Mouse (Mus musculus) limb, embryonic 11.5 days (tissue): ENCODE data around the gene Abcc5. TPM values are rescaled to one million over a fixed set of nuclear protein-coding genes. Genes with fewer than 3 reads are reported as not detected.

Experiments used
- ATAC-seq: fragments of 200-750 bp; cut with Nextera tagmentation; 2 replicates; pipeline ENCODE4 v1.8.0; 2017; ENCODE audit warnings: low read depth; ENCODE audit not compliant: insufficient number of reproducible peaks, low FRiP score, low TSS enrichment
- DNase-seq: peaks from one replicate; pipeline ENCODE4 v3.0.0-alpha.2; 2015; ENCODE audit warnings: low spot score
- H3K27ac ChIP-seq: fragments of 300-500 bp; sonication (generic); replicated peaks from 2 replicates; pipeline ENCODE4 v1.5.1; 2014; ENCODE audit warnings: low read depth, mild to moderate bottlenecking, low read length
- H3K27me3 ChIP-seq: fragments of 300-500 bp; sonication (generic); 2 replicates; pipeline ENCODE4 v1.6.1; 2014; ENCODE audit warnings: mild to moderate bottlenecking, low read length, mixed read lengths; ENCODE audit not compliant: control insufficient read depth, insufficient read depth
- H3K36me3 ChIP-seq: fragments of 300-500 bp; sonication (generic); 2 replicates; pipeline ENCODE4 v1.6.1; 2014; ENCODE audit warnings: mild to moderate bottlenecking, low read length, moderate library complexity, mixed read lengths; ENCODE audit not compliant: control insufficient read depth, insufficient read depth
- H3K4me1 ChIP-seq: fragments of 300-500 bp; sonication (generic); 2 replicates; pipeline ENCODE4 v1.6.1; 2014; ENCODE audit warnings: low read length, mixed read lengths; ENCODE audit not compliant: control insufficient read depth, insufficient read depth
- H3K4me2 ChIP-seq: fragments of 300-500 bp; sonication (generic); 2 replicates; pipeline ENCODE4 v1.6.1; 2014; ENCODE audit warnings: low read depth, mild to moderate bottlenecking, moderate library complexity; ENCODE audit not compliant: severe bottlenecking
- H3K4me3 ChIP-seq: fragments of 300-500 bp; sonication (generic); 2 replicates; pipeline ENCODE4 v1.5.1; 2014; ENCODE audit warnings: low read depth, low read length
- H3K9ac ChIP-seq: fragments of 300-500 bp; sonication (generic); 2 replicates; pipeline ENCODE4 v1.6.1; 2014; ENCODE audit warnings: mild to moderate bottlenecking, low read length
- H3K9me3 ChIP-seq: fragments of 300-500 bp; sonication (generic); 2 replicates; pipeline ENCODE4 v1.6.1; 2016; ENCODE audit warnings: low read length; ENCODE audit not compliant: control insufficient read depth
- WGBS: fragments of 180-500 bp; shearing (Covaris S2); extraction: QIAGEN DNeasy Blood & Tissue Kit; methylation state at CpG from one replicate; pipeline ENCODE4 v1.1.7; 2014; 5-methylcytosine and 5-hydroxymethylcytosine counted together
- polyA plus RNA-seq: library from polyadenylated mRNA; unstranded; fragments of >200 nt; fragmentation: Nextera tagmentation; extraction: Ambion mirVana; gene quantifications from 2 replicates; pipeline ENCODE4 v1.2.1, GENCODE M21; 2014

The Abcc5 gene
- polyA plus RNA-seq, 1 experiment from 2014 or later = 46.1 TPM

- WGBS = 89% methylated on average over 3 of the region's 3 CpGs
- H3K9ac ChIP-seq = no peak overlapping the region
- ATAC-seq (no peak), DNase-seq (no peak)
- no peaks in the 10 kb centered on the region for H3K9me3 ChIP-seq
- H3K4me3 ChIP-seq = no peak overlapping the region
- H3K4me2 ChIP-seq = no peak overlapping the region
- no peaks in the 10 kb centered on the region for H3K4me1 ChIP-seq
- no peaks in the 10 kb centered on the region for H3K36me3 ChIP-seq
- no peak overlapping the region for H3K27ac ChIP-seq
- no peaks in the 10 kb centered on the region for H3K27me3 ChIP-seq
Measured at GRCm38 (mm10) chr16:20436281-20436680, 10.1 kb upstream of the Abcc5 start.

GRCm38 (mm10) chr16:20429328-20429727 is 3.1 kb upstream of the Abcc5 start:
- no peak overlapping the region for H3K9ac ChIP-seq
- H3K4me2 ChIP-seq = no peak overlapping the region
- H3K27ac ChIP-seq = no peak overlapping the region
- 91% methylated on average over 5 of the region's 5 CpGs for WGBS
- DNase-seq (no peak), ATAC-seq (no peak)
- no peaks in the 10 kb centered on the region for H3K9me3 ChIP-seq
- no peaks in the 10 kb centered on the region for H3K27me3 ChIP-seq
- H3K4me3 ChIP-seq = no peak overlapping the region
- no peaks in the 10 kb centered on the region for H3K36me3 ChIP-seq
- peaks cover 5% of the 10 kb centered on the region; the same call in 1 of the 2 replicates for H3K4me1 ChIP-seq

- Histone ChIP-seq H3K4me2 (no peak overlapping the region), H3K4me3 (no peak overlapping the region), H3K9me3 (no peaks in the 10 kb centered on the region), H3K4me1 (peaks cover 5% of the 10 kb centered on the region; the same call in 1 of the 2 replicates), H3K27ac (no peak overlapping the region), H3K27me3 (no peaks in the 10 kb centered on the region), H3K36me3 (no peaks in the 10 kb centered on the region), H3K9ac (no peak overlapping the region)
- no peak for ATAC-seq
- no peak for DNase-seq
- WGBS = 68% methylated on average over 4 of the region's 4 CpGs
Measured at GRCm38 (mm10) chr16:20427566-20427965, 1.4 kb upstream of the Abcc5 start.

- peak overlapping the region; percentile 80 for H3K4me3 ChIP-seq
- H3K9me3 ChIP-seq = no peaks in the 10 kb centered on the region
- H3K27ac ChIP-seq = no peak overlapping the region
- peak overlapping the region; percentile 73 for H3K9ac ChIP-seq
- no peak for ATAC-seq
- WGBS = 56% methylated on average over 10 of the region's 10 CpGs
- H3K4me2 ChIP-seq = peak overlapping the region; percentile 74
- no peaks in the 10 kb centered on the region for H3K27me3 ChIP-seq
- no peak for DNase-seq
- peaks cover 5% of the 10 kb centered on the region; the same call in 1 of the 2 replicates for H3K4me1 ChIP-seq
- H3K36me3 ChIP-seq = peaks cover 4% of the 10 kb centered on the region; the same call in 1 of the 2 replicates
Measured at GRCm38 (mm10) chr16:20424719-20425650, 1.2 kb downstream of the Abcc5 start.

- ATAC-seq = no peak
- Histone ChIP-seq H3K4me2 (no peak overlapping the region), H3K9ac (no peak overlapping the region), H3K4me1 (peaks cover 5% of the 10 kb centered on the region; the same call in 1 of the 2 replicates), H3K27ac (no peak overlapping the region), H3K27me3 (no peaks in the 10 kb centered on the region), H3K4me3 (no peak overlapping the region), H3K36me3 (peaks cover 4% of the 10 kb centered on the region; the same call in 1 of the 2 replicates), H3K9me3 (no peaks in the 10 kb centered on the region)
- WGBS = 94% methylated on average over 7 of the region's 7 CpGs
- no peak for DNase-seq
Measured at GRCm38 (mm10) chr16:20424226-20424663, 1.9 kb downstream of the Abcc5 start.

- peaks cover 4% of the 10 kb centered on the region; the same call in 1 of the 2 replicates for H3K36me3 ChIP-seq
- no peaks in the 10 kb centered on the region for H3K27me3 ChIP-seq
- no peak overlapping the region for H3K4me2 ChIP-seq
- WGBS = 91% methylated on average over 6 of the region's 6 CpGs
- DNase-seq (no peak), ATAC-seq (no peak)
- H3K4me1 ChIP-seq = peaks cover 5% of the 10 kb centered on the region; the same call in 1 of the 2 replicates
- H3K4me3 ChIP-seq = no peak overlapping the region
- no peak overlapping the region for H3K9ac ChIP-seq
- H3K9me3 ChIP-seq = no peaks in the 10 kb centered on the region
- no peak overlapping the region for H3K27ac ChIP-seq
Measured at GRCm38 (mm10) chr16:20422938-20423730, 3.1 kb downstream of the Abcc5 start.

GRCm38 (mm10) chr16:20418054-20418453 is 8.1 kb downstream of the Abcc5 start:
- Histone ChIP-seq H3K9me3 (no peaks in the 10 kb centered on the region), H3K27ac (no peak overlapping the region), H3K27me3 (no peaks in the 10 kb centered on the region), H3K9ac (no peak overlapping the region), H3K4me3 (no peak overlapping the region), H3K36me3 (peaks cover 4% of the 10 kb centered on the region), H3K4me1 (no peaks in the 10 kb centered on the region), H3K4me2 (no peak overlapping the region)
- WGBS = 80% methylated on average over 2 of the region's 2 CpGs
- DNase-seq = no peak
- no peak for ATAC-seq

- no peak overlapping the region for H3K4me2 ChIP-seq
- peaks cover 2% of the 10 kb centered on the region for H3K36me3 ChIP-seq
- 92% methylated on average over 2 of the region's 2 CpGs for WGBS
- DNase-seq (no peak), ATAC-seq (no peak)
- H3K27ac ChIP-seq = no peak overlapping the region
- H3K4me3 ChIP-seq = no peak overlapping the region
- H3K9ac ChIP-seq = no peak overlapping the region
- no peaks in the 10 kb centered on the region for H3K27me3 ChIP-seq
- no peaks in the 10 kb centered on the region for H3K4me1 ChIP-seq
- no peaks in the 10 kb centered on the region for H3K9me3 ChIP-seq
Measured at GRCm38 (mm10) chr16:20416262-20416661, 9.9 kb downstream of the Abcc5 start.
